Mouse (Mus musculus): ENCODE measurements around the gene Chchd10. TPM values are rescaled to one million over a fixed set of nuclear protein-coding genes. Genes with fewer than 3 reads are reported as not detected.

Chchd10 gene
- polyA plus RNA-seq, 1 experiment = 609 TPM

DNA sequence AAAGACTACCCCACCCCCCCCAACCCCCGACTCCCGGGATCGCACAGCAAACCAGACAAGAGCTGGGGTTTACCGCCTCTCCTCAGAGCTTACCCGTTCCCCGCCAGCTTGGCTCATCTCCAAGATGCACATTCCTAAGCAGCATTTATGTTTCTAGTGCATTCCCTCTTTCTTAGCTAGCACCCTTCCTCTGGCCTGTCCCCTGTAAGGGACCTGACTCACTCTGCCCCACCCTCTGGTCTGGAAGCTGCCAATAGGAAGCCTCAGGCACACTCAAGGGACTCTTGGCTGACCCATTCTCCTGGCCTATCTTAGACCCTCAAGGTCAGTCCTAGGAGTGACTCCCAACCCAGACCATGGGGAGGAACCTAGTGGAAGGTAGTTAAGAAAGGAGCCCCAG is 2.6 kb upstream of the Chchd10 start:
- H3K4me3 ChIP-seq (replicated peaks; ENCODE audit: insufficient read depth, low read depth, low read length) = no peak overlapping the region
- no peak for DNase-seq
- H3K4me1 ChIP-seq (ENCODE audit: control insufficient read depth, insufficient read depth, low read length) = no peaks in the 10 kb centered on the region
- 23% methylated on average over 6 of the region's 6 CpGs for WGBS
- no peak overlapping the region for H3K27ac ChIP-seq (ENCODE audit: insufficient read depth, low read length)
- TF ChIP-seq POLR2A (IDR thresholded peaks at IDR 0.05; ENCODE audit: borderline replicate concordance, insufficient read depth, low read length) (no peak), CTCF (IDR thresholded peaks at IDR 0.05; ENCODE audit: borderline replicate concordance, insufficient read depth, low read depth, low read length) (no peak)
- no peaks in the 10 kb centered on the region for H3K27me3 ChIP-seq (ENCODE audit: control insufficient read depth, insufficient read depth, low read length)

DNA sequence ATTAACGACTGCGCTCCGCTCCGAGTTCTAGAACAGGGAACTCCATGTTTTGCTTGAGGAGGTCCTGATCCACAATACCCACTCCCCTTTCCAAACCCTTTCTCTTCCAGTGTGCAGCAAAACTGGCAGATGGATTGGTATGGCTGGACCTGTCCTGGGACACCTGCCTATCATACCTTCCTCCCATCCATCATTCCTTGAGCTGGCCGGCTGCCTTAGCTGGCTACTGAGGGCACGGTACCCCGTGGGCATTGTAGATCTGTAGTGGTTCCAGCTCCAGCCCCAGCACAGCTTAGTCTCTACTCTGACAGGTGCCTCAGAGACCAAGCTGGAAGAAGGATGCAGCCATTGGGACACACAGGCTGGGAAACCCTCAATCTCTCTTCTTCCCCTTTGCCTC is 1.6 kb upstream of the Chchd10 start:
- H3K27me3 ChIP-seq (ENCODE audit: control insufficient read depth, insufficient read depth, low read length) = no peaks in the 10 kb centered on the region
- WGBS = 42% methylated on average over 7 of the region's 7 CpGs
- H3K4me1 ChIP-seq (ENCODE audit: control insufficient read depth, insufficient read depth, low read length) = no peaks in the 10 kb centered on the region
- H3K27ac ChIP-seq (ENCODE audit: insufficient read depth, low read length) = no peak overlapping the region
- H3K4me3 ChIP-seq (replicated peaks; ENCODE audit: insufficient read depth, low read depth, low read length) = no peak overlapping the region
- no peak for TF ChIP-seq CTCF (IDR thresholded peaks at IDR 0.05; ENCODE audit: borderline replicate concordance, insufficient read depth, low read depth, low read length)
- no peak for DNase-seq

DNA sequence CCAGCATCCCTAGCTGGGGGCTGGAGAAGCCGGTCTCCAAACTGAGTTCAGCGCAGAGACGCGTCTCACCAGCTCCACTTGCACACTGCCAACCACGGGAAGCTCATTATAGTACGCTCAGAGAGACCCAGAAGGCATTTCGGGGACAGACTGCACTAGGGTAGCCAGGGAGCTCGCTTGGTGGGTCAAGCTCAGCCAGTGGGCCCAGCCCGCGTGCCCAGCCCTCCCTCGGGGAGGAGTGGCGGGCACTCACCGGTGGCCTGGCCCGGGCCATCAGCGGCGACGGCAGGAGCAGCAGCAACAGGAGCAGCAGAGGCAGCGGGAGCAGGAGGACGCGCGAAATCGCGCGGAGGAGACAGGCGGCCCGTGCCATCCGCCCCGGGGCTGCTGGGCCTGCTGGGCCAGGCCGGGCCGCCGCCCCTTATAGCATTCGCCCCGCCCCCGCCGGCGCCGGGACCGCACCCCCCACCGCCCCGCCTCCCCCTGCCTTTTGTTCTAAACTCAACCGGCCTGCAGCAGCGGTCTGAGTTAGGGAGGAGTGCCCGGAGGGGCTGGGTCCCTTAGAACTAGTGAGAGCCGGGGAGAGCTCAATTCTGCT is 750 bp upstream of the Chchd10 start:
- peaks cover 4% of the 10 kb centered on the region for H3K4me1 ChIP-seq (ENCODE audit: control insufficient read depth, insufficient read depth, low read length)
- DNase-seq = peak; percentile 28 to 53

DNA sequence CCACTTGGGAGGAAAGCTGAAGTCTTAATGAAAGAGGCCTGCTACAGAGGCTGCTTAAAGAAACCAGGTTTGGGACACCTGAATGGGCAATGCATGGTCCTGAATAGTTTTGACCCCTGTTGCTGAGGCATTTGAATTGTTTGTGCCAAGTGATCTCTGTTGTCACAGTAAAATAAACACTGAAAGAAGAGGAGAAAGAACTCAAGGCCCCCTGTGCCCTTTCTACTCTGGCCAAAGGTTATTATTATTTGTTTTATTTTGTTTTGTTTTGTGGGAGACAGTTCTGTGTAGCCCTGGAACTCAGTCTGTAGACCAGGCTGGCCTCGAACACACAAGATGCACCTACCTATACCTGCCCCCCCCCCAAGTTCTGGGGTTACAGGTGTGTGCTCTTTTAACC is 2.1 kb downstream of the Chchd10 start:
- H3K4me3 ChIP-seq (replicated peaks; ENCODE audit: insufficient read depth, low read depth, low read length) = no peak overlapping the region
- no peak for DNase-seq
- H3K4me1 ChIP-seq (ENCODE audit: control insufficient read depth, insufficient read depth, low read length) = peaks cover 12% of the 10 kb centered on the region
- TF ChIP-seq CTCF (IDR thresholded peaks at IDR 0.05; ENCODE audit: borderline replicate concordance, insufficient read depth, low read depth, low read length) (no peak), POLR2A (IDR thresholded peaks at IDR 0.05; ENCODE audit: borderline replicate concordance, insufficient read depth, low read length) (no peak)
- no peaks in the 10 kb centered on the region for H3K27me3 ChIP-seq (ENCODE audit: control insufficient read depth, insufficient read depth, low read length)
- no peak overlapping the region for H3K27ac ChIP-seq (ENCODE audit: insufficient read depth, low read length)
- 84% methylated on average over 1 of the region's 1 CpGs for WGBS

More for the DNA sequence above, 750 bp upstream of the Chchd10 start:
- no peaks in the 10 kb centered on the region for H3K27me3 ChIP-seq (ENCODE audit: control insufficient read depth, insufficient read depth, low read length)
- WGBS = 2% methylated on average over 44 of the region's 44 CpGs
- TF ChIP-seq POLR2A (IDR thresholded peaks at IDR 0.05; ENCODE audit: borderline replicate concordance, insufficient read depth, low read length) (no peak), CTCF (IDR thresholded peaks at IDR 0.05; ENCODE audit: borderline replicate concordance, insufficient read depth, low read depth, low read length) (no peak)
- peak overlapping the region; percentile 50 for H3K4me3 ChIP-seq (replicated peaks; ENCODE audit: insufficient read depth, low read depth, low read length)
- no peak overlapping the region for H3K27ac ChIP-seq (ENCODE audit: insufficient read depth, low read length)

DNA sequence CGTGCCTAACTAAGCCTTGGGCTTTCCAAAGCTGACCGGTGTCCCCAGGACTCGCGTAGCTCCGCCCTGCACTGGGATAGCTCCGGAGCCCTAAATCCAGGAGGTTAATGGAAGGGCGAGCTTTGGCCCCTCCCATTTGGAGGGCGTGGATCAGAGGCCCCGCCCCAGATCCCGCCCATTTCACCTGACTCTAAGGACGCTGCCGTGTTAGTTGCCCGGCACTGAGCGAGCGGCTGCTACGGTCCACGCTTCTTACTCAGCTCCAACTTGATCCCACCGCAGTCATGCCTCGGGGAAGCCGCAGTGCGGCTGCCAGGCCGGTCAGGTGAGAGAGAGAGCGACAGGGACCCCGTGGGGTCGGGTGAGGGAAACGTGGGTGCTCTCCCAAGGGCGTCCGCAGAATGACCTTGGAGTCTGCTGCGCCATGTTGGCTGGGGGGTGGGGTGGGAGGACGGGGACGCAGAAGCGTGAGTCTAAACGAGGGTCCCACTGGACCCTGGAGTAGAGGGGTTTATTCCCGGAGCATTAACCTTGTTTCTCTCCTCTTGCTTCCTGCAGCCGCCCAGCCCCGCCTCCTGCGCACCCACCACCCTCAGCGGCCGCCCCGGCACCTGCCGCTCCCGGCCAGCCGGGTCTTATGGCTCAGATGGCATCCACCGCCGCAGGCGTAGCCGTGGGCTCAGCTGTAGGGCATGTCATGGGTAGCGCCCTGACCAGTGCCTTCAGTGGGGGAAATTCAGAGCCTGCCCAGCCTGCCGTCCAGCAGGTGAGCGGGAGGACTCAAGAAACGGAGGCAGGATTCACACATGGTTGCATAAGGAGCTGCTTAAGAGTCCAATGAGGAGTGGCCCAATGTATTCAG is 3.0 kb downstream of the Chchd10 start, which contains the start of gene Mmp11:
Gene Mmp11, minus strand, starts transcription at position 817 of the 862 bp plus-strand sequence.
- H3K4me3 ChIP-seq (replicated peaks; ENCODE audit: insufficient read depth, low read depth, low read length) = peak within 1 kb of the TSS; percentile 92
- DNase-seq = peak; percentile 89 to 90
- peaks cover 12% of the 10 kb centered on the region for H3K4me1 ChIP-seq (ENCODE audit: control insufficient read depth, insufficient read depth, low read length)
- no peaks in the 10 kb centered on the region for H3K27me3 ChIP-seq (ENCODE audit: control insufficient read depth, insufficient read depth, low read length)
- WGBS = 2% methylated on average over 51 of the region's 51 CpGs
- no peak for TF ChIP-seq CTCF (IDR thresholded peaks at IDR 0.05; ENCODE audit: borderline replicate concordance, insufficient read depth, low read depth, low read length)
- peak; percentile 97 for TF ChIP-seq POLR2A (IDR thresholded peaks at IDR 0.05; ENCODE audit: borderline replicate concordance, insufficient read depth, low read length)
- peak within 1 kb of the TSS; percentile 83 for H3K27ac ChIP-seq (ENCODE audit: insufficient read depth, low read length)

DNA sequence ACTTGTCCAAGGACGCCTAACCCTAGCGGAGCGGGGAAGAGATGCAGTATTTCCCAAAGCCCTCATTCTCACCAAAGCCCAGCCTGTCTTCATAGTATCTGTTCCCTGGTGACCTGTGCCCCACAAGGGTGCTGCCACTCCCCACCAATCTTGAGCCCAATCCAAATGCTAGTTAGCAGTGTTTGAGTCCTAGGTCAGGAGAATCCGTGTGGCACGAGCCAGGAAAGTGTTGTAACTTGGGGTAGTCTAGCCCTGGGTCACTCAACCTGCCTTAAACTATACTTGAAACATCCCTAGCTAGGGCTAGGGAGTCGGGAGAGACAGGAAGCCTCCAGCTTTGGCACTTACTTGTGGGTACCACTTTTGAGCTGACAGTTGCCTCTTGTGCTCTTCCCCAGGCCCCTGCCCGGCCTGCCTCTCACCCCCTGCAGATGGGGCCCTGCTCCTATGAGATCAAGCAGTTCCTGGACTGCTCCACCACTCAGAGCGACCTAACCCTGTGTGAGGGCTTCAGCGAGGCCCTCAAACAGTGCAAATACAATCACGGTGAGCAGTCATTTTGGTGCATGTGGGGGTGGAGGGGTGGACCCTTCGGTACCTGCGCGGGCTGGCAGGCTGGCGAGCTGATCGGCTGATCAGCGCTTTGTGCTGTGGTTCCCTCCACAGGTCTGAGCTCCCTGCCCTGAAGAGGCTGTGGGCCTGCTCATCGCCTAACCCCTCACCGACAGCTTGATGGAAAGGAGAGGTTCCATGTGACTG is 4.2 kb downstream of the Chchd10 start:
- H3K4me1 ChIP-seq (ENCODE audit: control insufficient read depth, insufficient read depth, low read length) = peaks cover 12% of the 10 kb centered on the region
- WGBS = 45% methylated on average over 18 of the region's 18 CpGs
- peak overlapping the region; percentile 49 for H3K4me3 ChIP-seq (replicated peaks; ENCODE audit: insufficient read depth, low read depth, low read length)
- TF ChIP-seq POLR2A (IDR thresholded peaks at IDR 0.05; ENCODE audit: borderline replicate concordance, insufficient read depth, low read length) (no peak), CTCF (IDR thresholded peaks at IDR 0.05; ENCODE audit: borderline replicate concordance, insufficient read depth, low read depth, low read length) (no peak)
- H3K27ac ChIP-seq (ENCODE audit: insufficient read depth, low read length) = no peak overlapping the region
- no peak for DNase-seq
- no peaks in the 10 kb centered on the region for H3K27me3 ChIP-seq (ENCODE audit: control insufficient read depth, insufficient read depth, low read length)

DNA sequence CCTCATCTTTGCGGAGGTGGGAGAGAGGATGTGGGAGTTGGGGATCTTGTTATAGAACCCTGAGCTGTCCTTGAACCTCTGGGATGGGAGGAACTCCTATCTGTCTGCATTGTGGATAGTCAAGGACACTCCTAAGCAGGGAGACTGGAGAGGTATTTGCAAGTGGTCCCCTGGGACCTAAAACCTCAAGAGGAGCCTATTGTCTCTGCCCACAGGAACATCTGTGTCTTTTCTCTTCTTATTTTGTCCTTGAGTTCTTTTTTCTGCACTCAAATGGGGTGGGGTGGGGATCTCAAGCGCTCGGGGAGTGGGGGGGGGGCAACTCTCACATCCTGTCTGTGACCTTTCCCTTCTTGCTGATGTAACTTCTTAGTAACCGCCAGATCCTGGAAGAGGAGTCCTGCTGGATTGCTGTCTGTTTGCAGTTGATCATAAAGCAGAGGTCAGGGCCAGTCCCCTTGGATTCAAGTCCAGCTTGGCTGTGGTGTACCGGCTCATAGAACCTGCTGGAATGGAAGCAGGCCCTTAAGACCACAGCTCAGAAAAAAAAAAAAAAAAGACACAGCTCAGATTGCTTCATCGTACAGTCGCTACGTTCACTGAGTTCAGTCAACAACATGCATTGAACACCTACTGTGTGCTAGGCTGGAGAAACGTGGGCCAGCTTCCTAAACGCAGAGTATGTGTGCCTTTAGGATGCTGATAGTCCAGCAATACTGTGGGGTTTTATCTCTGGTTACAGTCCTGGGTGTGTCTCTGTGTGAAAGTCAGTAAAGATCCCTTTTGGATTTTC is 5.1 kb downstream of the Chchd10 start:
- TF ChIP-seq CTCF (IDR thresholded peaks at IDR 0.05; ENCODE audit: borderline replicate concordance, insufficient read depth, low read depth, low read length) (no peak), POLR2A (IDR thresholded peaks at IDR 0.05; ENCODE audit: borderline replicate concordance, insufficient read depth, low read length) (no peak)
- Histone ChIP-seq H3K27me3 (ENCODE audit: control insufficient read depth, insufficient read depth, low read length) (no peaks in the 10 kb centered on the region), H3K4me1 (ENCODE audit: control insufficient read depth, insufficient read depth, low read length) (peaks cover 12% of the 10 kb centered on the region), H3K27ac (ENCODE audit: insufficient read depth, low read length) (no peak overlapping the region), H3K4me3 (replicated peaks; ENCODE audit: insufficient read depth, low read depth, low read length) (no peak overlapping the region)
- 55% methylated on average over 10 of the region's 10 CpGs for WGBS
- no peak for DNase-seq

All from cerebellum, adult 2 months (tissue).